Mouse (Mus musculus): ENCODE measurements at regions not wholly inside any gene's neighbourhood (a gene's known extent, or its start where the extent isn't known, plus 50 kb on each side); places are given as distances from the start of the nearest gene placed in this dataset.
"Not testable (repeated sequence)": the region's sequence is repeated elsewhere in the genome, so short reads cannot be mapped to it uniquely, and the experiment has no call there.

DNA sequence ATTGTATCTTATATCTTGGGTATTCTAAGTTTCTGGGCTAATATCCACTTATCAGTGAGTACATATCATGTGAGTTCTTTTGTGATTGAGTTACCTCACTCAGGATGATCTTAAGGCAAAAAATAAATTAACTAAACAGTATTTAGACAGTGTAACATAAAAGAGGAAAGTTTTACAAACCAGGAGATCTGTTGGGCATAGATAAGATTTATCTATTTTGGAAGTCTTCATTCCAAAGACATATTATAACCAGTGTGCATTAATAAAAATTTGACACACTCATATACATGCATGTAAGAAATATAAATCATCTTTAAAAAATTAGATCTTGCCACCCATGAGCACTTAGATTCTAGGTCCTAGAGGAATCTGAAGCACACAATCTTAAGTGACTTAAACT is 343.9 kb upstream of the Fam174a start:
- no peak for DNase-seq

DNA sequence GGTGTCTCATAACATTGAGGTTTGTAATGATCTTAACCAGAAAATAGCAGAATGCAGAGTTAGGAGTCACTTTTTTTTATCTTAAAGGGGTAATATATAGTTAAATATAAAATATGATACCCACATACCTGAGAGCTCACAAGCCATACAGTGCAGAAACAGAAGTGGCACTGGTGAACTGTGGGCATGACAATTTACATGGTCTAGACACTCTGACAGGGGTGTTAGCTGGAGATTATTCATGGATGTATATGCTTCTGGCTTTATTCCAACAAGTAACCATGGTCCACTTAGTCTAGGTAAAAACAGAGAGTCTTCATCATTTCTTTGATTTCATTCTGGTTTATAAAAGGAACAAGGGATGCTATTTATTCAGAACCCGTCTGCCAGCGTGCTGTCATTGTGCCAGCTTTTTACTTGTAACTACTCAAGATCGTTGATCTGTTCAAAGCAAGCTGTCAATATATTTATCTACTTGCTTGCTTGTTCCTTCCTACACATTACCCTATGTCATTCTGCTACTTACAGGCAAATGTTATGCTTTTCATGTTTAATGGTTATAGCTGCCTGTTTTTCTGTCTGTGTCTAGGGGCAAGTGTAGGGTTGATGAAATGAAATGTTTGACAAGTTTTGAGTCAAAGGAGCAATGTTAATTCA is 343.2 kb upstream of the Fam174a start:
- DNase-seq = no peak

DNA sequence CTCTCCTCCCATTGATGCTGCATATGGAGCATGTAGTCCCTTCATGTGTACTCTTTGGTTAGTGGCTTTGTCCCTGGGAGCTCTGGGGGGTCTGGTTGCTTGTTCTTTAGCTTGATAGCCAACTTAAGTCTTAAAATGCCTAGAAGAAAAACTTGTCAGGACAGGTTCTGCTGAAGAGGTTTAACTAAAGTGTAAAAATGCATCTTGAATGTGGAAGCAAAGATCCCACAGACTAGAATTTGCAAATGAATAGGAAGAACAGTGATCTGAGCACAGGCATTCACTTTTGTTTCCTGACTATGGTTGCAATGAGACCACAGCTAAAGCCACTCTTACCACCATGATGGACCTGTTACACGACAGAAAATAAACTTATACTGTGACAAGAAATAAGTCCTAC is 320.1 kb upstream of the Fam174a start:
- no peak for DNase-seq

DNA sequence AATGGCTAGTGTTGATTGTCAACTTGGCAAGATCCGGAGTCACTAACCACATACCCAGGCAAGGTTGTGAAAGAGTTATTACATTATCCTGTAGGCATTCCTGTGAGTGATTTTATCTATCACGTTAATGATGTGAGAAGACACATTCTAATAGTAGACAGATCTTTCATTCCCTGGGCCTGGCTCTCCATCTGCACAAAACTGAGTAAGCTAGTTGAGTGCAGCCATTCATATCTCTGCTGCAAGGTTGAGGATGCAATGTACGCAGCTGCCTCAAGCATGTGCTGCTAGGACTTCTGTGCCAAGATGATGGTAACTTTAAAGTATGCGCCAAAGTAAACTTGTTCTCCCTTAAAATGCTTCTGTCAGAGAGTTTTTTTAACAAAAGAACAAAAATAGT is 309.5 kb upstream of the Fam174a start:
- no peak for DNase-seq

GRCm38 (mm10) chr1:95030579-95030978 is 282.8 kb upstream of the Fam174a start:
- no peak for DNase-seq

GRCm38 (mm10) chr1:95033661-95034414 is 279.6 kb upstream of the Fam174a start:
- not testable (repeated sequence) for DNase-seq

DNA sequence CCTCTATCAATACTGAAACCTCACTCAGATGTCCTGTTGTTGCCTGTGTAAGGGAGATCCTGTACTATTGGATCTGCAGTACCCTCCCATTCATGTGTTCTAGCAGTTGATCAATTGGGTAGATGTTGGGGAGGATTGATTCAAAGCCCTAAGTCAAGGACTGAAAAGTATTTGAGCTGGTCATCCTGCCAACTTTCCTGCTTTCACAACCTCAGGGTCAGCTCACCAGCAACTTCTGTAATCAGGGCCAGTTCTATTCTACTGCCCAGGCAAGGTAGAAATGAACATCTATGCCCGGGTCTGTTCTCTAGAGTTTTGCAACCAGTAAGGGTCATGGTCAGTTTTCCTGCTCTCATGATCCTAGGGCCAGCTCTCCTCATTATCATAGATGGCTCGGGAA is 275.0 kb upstream of the Fam174a start:
- DNase-seq = no peak

GRCm38 (mm10) chr1:95040332-95040731 is 273.1 kb upstream of the Fam174a start:
- DNase-seq = no peak

DNA sequence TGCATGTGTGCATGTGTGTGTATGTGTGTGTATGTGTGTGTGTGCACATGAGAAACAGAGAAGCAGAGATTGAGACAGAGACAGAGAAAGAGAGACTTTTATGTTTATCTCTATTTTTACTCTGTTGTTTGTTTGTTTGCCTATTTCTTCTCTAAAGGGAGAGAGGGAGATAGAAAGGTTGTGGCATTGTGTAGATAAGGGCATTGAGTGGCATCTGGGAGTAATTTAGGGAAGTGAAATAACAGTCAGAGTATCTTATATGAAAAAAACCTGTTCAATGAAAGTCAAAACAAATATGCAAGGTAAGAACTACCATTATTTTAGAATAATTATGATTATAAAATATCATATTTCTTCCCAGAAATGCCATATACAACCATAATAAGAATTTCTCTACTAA is 270.1 kb upstream of the Fam174a start:
- no peak for DNase-seq

- DNase-seq = no peak
Measured at GRCm38 (mm10) chr1:95064330-95065193, 248.9 kb upstream of the Fam174a start.

DNA sequence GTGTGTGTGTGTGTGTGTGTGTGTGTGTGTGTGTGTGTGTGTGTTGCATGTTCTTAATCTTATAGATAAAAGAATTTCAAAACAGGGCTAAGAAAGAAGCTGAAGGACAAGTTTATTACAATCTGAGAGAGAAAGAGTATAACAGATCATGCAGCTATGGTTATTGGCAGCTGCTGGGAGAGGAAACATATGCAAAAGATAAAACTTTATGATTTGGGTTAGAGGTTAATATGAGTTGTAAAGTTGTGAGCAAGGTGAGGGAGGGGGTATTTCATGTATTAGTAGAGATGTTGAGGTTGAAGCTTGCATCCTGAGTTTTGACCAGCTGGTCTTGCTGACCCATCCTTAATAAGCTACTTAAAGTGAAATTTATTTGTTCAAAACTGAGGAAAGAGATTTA is 247.8 kb upstream of the Fam174a start:
- DNase-seq = no peak

DNA sequence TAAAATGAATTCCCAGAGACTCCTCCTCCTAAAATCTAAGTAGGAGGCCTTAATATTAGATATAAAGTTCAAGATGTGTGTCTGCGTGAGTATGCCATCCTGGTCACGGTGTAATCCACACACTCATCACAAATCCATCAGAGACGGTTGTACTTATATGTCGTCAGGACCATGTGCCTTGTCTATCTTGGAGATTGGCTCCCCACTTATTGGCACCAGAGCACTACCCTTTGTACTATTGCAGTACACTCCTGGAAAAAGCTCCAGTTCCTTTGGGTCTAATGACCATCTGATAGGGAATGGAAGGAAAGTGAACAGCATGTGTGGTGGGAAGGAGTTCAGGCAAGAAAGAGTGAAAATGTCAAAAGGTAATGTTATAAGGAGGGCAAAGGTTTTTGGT is 247.4 kb upstream of the Fam174a start:
- DNase-seq = no peak

- DNase-seq = no peak
Measured at GRCm38 (mm10) chr1:95075151-95075550, 238.3 kb upstream of the Fam174a start.

DNA sequence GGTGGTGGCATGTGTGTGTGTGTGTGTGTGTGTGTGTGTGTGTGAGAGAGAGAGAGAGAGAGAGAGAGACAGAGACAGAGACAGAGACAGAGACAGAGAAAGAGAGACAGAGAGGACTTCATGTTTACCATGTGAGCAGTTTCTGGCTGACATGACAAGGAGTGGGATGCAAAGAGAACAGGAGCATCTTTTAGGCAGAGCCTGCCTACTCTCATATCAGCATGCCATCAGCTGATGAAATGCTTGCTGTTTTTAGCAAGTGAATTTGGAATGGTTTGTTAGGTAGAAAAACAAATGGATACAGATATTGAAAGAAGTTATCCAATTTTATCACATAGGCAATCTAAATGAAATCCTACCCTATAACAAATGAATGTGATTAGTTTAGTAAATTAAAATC is 203.5 kb upstream of the Fam174a start:
- DNase-seq = no peak

- DNase-seq = no peak
Measured at GRCm38 (mm10) chr1:95113493-95113892, 199.9 kb upstream of the Fam174a start.

DNA sequence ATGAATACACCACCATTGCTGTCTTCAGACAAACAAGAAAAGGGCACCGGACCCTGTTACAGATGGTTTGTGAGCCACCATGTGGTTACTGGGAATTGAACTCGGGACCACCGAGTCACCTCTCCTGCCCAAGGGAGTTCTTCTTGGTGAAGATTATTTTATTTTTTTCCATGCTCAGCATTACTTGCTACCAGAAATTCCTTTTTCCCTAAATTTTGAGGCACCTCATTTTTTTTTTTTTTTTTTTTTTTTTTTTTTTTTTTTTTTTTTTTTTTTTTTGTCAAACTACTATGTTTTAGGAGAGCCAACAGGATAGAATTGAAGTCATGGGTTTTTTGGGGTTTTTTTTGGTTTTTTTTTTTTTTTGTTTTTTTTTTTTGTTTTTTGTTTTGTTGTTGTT is 165.9 kb upstream of the Fam174a start:
- no peak for DNase-seq

DNA sequence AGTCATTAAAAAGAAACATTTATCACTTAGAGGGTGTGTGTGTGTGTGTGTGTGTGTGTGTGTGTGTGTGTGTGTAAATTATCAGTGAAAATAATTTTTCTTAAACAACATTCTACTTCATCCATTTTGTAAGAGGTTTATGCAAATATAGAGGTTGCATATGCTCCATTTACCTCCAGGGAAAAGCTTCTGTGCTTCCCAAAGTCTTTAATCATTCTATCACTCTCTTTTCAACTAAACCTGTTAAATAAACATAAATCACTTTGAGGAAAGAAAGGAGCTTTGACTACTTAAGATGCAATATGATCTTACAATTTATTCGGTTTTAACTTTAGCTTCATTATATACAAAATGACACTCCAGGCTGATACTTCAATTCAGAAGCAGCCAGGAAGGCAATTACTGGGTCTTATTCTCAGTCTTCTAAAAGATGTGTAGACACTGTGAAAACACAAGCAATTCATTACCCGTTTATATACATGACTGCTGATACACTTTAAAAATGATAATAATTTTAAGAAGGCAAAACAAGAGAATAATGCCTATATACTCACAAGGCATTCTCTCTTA is 139.3 kb upstream of the Fam174a start:
- no peak for DNase-seq

DNA sequence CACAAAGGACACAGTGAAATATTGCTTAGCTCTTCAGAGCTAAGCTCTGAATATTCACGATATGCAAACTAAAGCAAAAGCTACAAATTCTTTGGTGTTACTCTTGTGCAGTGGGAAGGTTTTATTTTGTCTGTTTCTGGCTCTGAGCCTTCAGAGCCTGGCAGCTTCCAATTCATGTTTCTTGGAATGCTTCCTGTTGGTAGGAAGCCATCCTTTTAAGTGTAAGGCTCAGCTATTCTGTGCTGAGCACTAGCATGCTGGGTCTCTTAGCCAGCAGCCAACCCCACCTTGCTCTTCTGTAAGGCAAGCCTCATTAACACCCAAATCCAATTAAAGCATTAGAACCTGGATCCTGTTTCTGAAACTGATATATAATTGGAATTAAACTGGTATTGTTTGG is 94.5 kb upstream of the Fam174a start:
- peak; percentile 1 for DNase-seq

DNA sequence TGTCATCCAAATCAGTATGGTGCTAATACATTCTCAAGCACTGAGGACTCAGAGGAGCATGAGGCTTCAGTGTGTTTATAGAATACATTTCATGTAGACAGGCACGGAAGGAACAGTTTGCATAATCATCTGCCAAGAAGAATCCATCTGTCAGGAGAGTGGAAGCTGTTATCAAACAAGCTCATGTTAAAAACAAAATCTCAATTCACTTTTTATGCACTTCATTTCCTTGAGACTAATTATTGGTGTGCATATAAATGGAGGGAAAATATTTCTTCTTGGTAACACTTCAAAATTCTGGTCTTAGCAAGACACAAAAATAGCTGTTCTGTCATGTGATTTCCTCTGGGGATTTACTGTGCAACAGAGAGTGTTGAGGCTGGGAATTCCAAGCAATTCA is 90.1 kb upstream of the Fam174a start:
- no peak for DNase-seq

GRCm38 (mm10) chr1:95241671-95242150 is 71.7 kb upstream of the Fam174a start:
- no peak for DNase-seq
